Mouse (Mus musculus): ENCODE measurements at regions not wholly inside any gene's neighbourhood (a gene's known extent, or its start where the extent isn't known, plus 50 kb on each side); places are given as distances from the start of the nearest gene placed in this dataset.

- TF ChIP-seq CTCF (IDR thresholded peaks at IDR 0.05; ENCODE audit: control insufficient read depth, insufficient read depth, insufficient read length) (no peak), MAX (IDR thresholded peaks at IDR 0.05) (no peak), FOSL1 (IDR thresholded peaks at IDR 0.05; ENCODE audit: insufficient read depth, low read length, poor library complexity, severe bottlenecking) (no peak), MYOG (IDR thresholded peaks at IDR 0.05; ENCODE audit: control insufficient read depth, extremely low read depth, insufficient read length) (no peak), USF1 (IDR thresholded peaks at IDR 0.05; ENCODE audit: low read depth) (no peak)
These were observed 600.9 kb downstream of the Efna5 start for GRCm38 (mm10) chr17:62280201-62280600.
